Mouse (Mus musculus) small intestine, adult 10 weeks (tissue): ENCODE data around the gene Hgd. TPM values are rescaled to one million over a fixed set of nuclear protein-coding genes. Genes with fewer than 3 reads are reported as not detected.

Experiments used
- polyA plus RNA-seq: library from polyadenylated mRNA; stranded (reverse); fragments of 350-450 nt; fragmentation: Illumina TruSeq; extraction: RNeasy Lipid Tissue Mini Kit (QIAGEN cat#74804); gene quantifications from one replicate; pipeline ENCODE4 v1.2.3, GENCODE M21; 2014; ENCODE audit warnings: low replicate concordance

Hgd gene
- polyA plus RNA-seq = not detected

GRCm38 (mm10) chr16:37579994-37580393 is at the start of gene Hgd:
TSS of gene Hgd (plus strand) at chr16:37580153.

GRCm38 (mm10) chr16:37539611-37540580 is 40.1 kb upstream of the Hgd start, which contains the start of the genes Gtf2e1 and Rabl3:
TSS of gene Gtf2e1 (minus strand) at chr16:37539789.
TSS of gene Rabl3 (plus strand) at chr16:37539885.

GRCm38 (mm10) chr16:37653731-37654657 is 74.0 kb downstream of the Hgd start, which contains the start of gene Ndufb4:
TSS of gene Ndufb4 (minus strand) at chr16:37654453.

Other genes starting within 250 kb of the Hgd start
- 1.4 TPM for gene Stxbp5l, start 195.2 kb upstream of the Hgd start, polyA plus RNA-seq
- gene Gtf2e1, start 40.4 kb upstream of the Hgd start, polyA plus RNA-seq = 11.5 TPM
- 45.6 TPM for gene Rabl3, start 40.3 kb upstream of the Hgd start, polyA plus RNA-seq
- gene Ndufb4, start 74.3 kb downstream of the Hgd start, polyA plus RNA-seq = 340 TPM
- 18.7 TPM for gene Fstl1, start 196.7 kb downstream of the Hgd start, polyA plus RNA-seq